Mouse (Mus musculus): ENCODE results near the gene Pafah1b3. TPM values are rescaled to one million over a fixed set of nuclear protein-coding genes. Genes with fewer than 3 reads are reported as not detected.

The Pafah1b3 gene
- polyA plus RNA-seq, 1 experiment from 2014 or later, result 199 TPM

Other genes starting within 250 kb of the Pafah1b3 start
- 13.2 and 14.2 TPM in 2 replicates for gene Grik5, start 225.6 kb downstream of the Pafah1b3 start, polyA plus RNA-seq (2014; fragmentation: Nextera tagmentation; extraction: Ambion mirVana)
- gene Zfp574, start 225.4 kb downstream of the Pafah1b3 start, polyA plus RNA-seq (2014; fragmentation: Nextera tagmentation; extraction: Ambion mirVana), result 21.9 and 33.4 TPM in 2 replicates
- gene Pou2f2, start 118.3 kb downstream of the Pafah1b3 start, polyA plus RNA-seq (2014; fragmentation: Nextera tagmentation; extraction: Ambion mirVana), result 0.39 and 0.90 TPM in 2 replicates
- gene Dedd2, start 77.4 kb downstream of the Pafah1b3 start, polyA plus RNA-seq (2014; fragmentation: Nextera tagmentation; extraction: Ambion mirVana), result 8.7 and 10.8 TPM in 2 replicates
- gene Zfp526, start 76.6 kb downstream of the Pafah1b3 start, polyA plus RNA-seq (2014; fragmentation: Nextera tagmentation; extraction: Ambion mirVana), result 2.2 and 4.2 TPM in 2 replicates
- 15.7 and 18.5 TPM in 2 replicates for gene Gsk3a, start 60.1 kb downstream of the Pafah1b3 start, polyA plus RNA-seq (2014; fragmentation: Nextera tagmentation; extraction: Ambion mirVana)
- gene Erf, start 47.2 kb downstream of the Pafah1b3 start, polyA plus RNA-seq (2014; fragmentation: Nextera tagmentation; extraction: Ambion mirVana), result 22.4 and 28.8 TPM in 2 replicates
- 36.0 and 47.2 TPM in 2 replicates for gene Cic, start 30.3 kb downstream of the Pafah1b3 start, polyA plus RNA-seq (2014; fragmentation: Nextera tagmentation; extraction: Ambion mirVana)
- gene Prr19, start 3.4 kb upstream of the Pafah1b3 start, polyA plus RNA-seq (2014; fragmentation: Nextera tagmentation; extraction: Ambion mirVana), result 0.67 and 0.69 TPM in 2 replicates
- gene Tmem145, start 8.1 kb upstream of the Pafah1b3 start, polyA plus RNA-seq (2014; fragmentation: Nextera tagmentation; extraction: Ambion mirVana), result 0.49 and 0.62 TPM in 2 replicates
- gene Megf8, start 19.2 kb upstream of the Pafah1b3 start, polyA plus RNA-seq (2014; fragmentation: Nextera tagmentation; extraction: Ambion mirVana), result 14.0 and 16.2 TPM in 2 replicates
- not detected in 2 replicates for gene Cnfn, start 71.7 kb upstream of the Pafah1b3 start, polyA plus RNA-seq (2014; fragmentation: Nextera tagmentation; extraction: Ambion mirVana)
- gene Lipe, start 100.7 kb upstream of the Pafah1b3 start, polyA plus RNA-seq (2014; fragmentation: Nextera tagmentation; extraction: Ambion mirVana), result 5.3 and 6.8 TPM in 2 replicates
- gene Cxcl17, start 114.9 kb upstream of the Pafah1b3 start, polyA plus RNA-seq (2014; fragmentation: Nextera tagmentation; extraction: Ambion mirVana), result 0.27 and 0.30 TPM in 2 replicates
- gene Ceacam1, start 179.6 kb upstream of the Pafah1b3 start, polyA plus RNA-seq (2014; fragmentation: Nextera tagmentation; extraction: Ambion mirVana), result 2.3 and 5.7 TPM in 2 replicates
- gene Ceacam2, start 241.9 kb upstream of the Pafah1b3 start, polyA plus RNA-seq (2014; fragmentation: Nextera tagmentation; extraction: Ambion mirVana), result 0.07 TPM in 1 of 2 replicates, not detected in the other

Data from kidney, embryonic 14.5 days (tissue).